Mouse (Mus musculus): Measurements from ENCODE around the gene Elavl3.

Elavl3 gene

DNA sequence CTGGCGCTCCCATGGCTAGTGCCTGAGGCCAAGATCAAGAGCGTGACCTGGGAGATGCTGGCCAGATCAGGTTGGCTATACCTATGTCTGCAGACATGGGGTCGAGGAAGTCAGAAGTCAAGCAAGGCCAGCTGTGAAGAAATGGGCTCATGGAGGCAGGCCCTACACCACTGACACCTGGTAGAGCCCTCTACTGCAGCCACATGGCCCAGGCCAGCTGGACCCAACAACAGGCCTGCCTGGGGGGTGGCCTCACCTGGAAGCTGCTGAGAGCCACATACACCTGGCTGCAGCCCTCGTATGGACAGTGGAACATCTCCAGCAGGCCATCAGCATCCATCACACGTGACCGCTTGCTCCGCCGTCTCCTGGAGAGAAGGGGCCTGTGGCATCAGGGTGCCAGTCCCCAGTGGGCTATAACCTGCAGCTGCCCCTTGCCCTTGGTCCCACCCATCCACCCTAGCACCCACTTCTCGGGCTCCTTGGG is 5.3 kb upstream of the Elavl3 start:
- no peak for DNase-seq

DNA sequence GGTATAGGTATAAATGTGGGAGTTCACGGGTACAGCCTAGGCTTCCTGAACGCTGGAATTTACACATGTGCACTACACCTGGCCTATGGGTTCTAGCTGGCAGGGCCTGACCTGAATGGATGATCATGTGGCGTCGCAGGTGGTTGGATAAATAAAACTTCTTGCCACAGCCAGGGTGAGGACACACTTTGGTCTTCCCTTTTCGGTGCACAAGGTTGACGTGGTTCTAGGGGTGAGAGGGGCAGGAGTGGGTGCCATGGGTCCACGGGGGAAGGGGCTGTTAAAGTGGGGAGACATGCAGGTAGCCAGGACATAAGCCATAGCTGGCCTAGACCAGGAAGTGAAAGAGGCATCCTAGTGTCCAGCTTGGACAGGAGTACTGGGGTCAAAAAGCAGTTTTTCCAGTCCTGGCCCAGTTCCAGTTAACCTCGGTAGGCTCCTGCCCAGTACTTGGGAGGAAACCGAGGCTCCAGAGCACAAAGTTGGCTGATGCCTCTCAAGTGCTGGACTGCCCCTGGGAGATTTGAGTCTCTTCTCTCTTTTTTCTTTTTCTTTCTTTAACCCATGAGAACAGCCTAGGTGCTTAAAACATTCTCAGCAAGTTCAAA is 4.6 kb upstream of the Elavl3 start:
- no peak for DNase-seq

DNA sequence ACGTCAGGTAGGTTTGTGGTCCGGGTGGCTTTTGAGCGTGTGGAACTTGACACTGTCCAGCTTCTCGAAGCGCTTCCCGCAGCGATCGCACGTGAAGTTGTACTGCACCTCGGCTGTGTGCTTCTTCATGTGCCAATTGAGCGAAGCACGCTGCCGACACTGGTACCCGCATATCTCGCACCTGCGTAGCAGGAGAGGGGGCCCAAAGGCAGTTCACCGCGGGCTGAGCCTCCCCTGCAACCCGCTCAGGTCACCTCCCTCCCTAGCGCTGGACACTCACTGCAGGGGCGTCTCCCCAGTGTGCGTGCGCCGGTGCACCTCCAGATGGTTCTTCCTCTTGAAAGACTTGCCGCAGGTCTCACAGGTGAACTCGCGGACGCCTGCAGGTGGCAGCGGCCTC is 3.9 kb upstream of the Elavl3 start:
- no peak for DNase-seq

DNA sequence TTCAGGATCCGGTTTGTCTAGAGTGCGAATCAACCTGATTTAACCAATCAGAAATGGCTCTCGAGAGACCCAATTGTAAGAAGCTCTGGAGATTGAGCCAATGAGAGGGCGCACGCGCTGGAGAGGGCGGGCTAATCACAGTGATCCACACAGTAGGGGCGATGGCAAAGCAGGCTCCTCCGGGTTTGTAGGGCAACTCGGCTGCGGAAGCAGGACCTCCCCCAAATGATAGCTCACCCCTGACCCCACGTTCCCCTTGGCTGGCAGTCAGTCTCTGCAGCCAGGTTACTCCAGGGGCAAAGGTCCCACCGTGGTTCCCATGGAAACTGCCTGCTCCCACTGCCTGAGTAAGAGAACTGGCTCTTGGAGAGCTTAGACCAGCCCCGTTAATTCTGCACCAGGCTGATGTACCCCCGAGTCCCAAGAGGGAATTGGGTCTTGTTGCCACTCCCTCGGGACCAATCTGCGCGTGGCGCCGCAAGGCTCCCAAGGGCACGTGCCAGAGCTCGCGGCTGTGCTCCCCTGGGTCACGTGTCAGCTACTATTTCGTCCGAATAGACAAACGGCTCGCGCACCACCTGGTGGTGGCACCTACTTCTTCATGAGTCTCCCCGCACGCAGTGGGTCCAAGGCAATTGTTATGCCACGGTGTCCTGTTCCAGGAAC is 2.7 kb upstream of the Elavl3 start:
- DNase-seq, result peak; percentile 71

DNA sequence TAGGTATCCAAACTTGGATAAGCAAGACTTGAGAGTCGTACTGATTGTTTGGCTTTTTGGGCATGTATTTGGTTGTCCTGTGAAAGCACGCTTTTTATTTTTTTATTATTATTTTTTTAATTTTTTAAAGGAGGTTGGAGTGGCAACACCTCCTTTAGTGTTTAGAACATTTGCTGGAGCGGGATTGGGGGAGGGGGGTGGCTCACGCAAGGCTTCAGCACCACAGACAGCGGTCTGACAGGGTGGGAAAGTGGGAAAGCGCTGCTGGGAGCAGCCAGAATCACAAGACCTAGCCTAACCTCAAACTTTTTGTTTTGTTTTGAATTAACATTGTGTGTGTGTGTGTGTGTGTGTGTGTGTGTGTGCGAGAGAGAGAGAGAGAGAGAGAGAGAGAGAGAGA is 1.8 kb upstream of the Elavl3 start:
- no peak for DNase-seq

DNA sequence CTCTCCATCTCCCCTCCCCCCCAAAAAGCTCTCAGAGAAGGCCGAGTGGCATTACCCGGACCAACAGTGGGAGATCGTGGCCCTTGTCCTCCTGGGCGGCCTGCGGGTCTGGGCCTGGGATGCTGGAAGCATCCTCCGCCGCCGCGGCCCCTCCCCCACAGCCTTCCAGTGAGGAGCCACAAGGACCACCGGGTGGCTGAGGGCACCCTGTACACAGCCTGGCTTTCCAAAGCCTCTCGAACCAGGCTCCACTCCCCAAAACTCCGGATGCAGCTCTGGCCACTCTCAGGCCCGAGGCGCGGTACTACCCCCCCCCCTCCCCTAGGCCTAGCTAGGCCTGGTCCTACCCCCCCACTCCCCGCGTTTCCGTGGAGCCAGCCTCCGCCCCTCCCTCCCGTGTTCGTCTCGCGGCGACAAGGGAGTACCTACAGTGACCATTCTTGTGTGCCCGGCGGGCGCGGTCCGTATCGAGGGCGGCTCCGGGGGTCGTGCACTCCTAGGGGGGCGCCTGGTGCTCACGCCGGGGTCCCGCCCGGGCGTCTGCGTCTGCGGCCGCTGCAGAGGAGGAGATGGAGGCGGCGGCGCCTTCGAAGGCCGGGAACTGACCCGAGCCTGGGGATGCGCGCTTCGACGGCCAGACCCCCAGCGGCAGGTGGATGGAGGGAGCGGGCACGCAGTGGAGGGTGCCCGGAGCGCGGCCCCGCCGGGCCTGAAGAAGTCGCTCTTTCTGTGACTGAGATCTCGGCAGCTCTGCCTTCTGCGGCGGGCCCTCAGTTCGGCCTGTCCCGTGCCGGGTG is 464 bp downstream of the Elavl3 start:
- no peak for DNase-seq

DNA sequence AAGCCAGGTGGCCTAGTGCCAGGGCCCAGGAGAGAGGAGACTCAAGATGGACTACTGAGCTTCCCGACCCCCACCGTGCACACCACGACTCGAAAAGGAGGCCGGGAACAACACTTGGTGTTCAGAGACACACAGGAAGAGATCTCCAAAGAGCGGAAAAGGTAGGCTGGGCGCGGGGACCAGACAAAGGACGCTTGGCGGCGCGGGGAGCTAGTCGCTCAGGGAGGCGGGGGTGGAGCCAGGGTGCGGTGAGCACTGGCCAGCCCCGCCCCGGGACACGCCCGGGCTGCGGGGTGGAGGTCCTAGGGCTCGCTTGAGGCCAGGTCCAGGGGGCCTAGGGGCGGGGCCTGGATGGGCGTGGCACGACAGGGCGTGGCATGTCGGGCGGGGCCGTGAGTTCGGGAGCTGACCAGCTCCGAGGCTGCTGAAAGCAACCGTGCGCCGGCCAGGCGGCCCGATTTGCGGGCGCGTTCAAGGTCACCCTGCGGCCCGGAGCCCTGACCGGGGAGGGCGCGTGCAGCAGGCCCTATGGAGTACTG is 1.4 kb downstream of the Elavl3 start:
- DNase-seq, result peak; percentile 32

DNA sequence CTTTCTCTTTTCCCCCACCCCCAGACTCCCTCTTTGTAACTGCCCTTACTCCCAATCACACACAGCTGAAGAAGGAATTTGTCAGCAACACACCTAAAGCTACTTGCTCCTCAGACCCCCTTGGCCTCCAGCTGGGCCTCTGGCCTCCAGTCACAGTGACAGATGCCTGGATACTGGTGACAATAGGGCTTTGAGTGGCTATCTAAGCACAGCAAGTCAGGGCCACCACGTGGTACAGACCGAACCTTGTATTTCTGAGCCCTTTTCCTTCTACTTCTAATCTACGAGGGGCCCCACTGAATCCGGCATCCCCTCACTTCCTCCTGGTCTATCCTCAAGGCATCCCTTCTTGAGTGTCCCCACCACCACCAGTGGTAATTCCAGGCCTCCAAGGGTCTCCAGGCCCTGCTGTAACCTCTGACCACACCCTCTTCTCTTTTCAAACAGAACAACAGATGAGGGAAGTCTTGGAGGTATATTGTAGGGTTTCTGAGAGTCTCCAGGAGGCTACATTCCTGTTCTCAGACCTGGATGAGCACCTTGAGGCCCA is 2.0 kb downstream of the Elavl3 start:
- DNase-seq, result no peak

DNA sequence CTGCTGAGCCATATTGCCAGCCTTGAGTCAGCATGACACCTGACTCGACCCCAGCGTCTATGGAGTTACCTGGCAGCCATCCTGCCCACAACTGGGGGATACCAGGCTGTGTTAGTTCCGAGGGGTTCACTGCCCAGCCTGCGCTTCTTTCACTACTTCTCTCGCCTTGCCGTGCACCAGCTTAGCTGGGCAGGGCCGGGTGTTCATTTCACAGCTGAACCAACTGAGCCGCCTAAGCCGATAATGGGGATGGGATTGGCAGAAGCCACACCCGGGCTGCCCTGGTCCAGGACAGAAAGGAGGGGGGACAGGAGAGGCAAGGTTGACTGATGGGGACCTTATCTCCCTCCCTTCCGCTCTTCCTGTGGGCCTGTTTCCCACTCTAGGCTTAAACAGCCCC is 2.5 kb downstream of the Elavl3 start:
- DNase-seq, result no peak

DNA sequence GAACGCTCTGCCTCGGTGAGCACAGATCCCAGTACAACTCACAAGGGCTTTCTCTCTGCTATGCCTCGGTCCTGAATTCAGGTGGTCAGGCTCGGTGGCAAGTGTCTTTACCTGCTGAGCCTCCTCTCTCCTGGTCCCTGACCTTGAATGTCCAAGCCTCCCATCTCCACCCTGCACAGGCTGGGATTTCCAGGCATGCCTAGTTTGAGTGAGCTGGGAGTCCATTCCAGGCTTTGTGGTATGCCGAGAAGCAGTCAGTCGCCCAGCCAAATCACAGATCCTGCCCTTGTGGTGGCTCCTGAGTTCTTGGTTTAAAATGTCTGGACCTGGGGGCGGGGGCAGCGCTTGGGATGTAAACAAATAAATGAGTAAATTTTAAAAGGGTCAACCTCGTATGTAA is 4.5 kb downstream of the Elavl3 start:
- DNase-seq, result no peak

DNA sequence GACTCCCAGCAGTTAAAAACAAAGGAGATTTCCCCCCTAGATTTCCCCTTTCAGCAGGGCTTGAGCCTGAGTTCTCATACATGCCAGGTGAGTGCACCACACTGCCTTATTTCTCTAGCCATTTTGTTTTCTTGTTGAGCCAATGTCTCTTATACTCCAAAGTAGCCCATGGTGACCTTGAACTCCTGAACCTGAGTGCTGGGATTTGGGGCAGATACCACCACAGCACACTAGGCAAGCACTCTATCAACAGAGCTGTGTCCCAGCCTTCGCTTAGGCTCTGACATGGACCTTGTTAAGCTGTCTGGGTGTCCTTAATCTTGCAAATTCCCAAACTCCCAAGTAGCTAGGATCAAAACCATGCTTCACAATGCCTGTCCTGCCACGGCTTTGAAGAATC is 10.0 kb downstream of the Elavl3 start:
- no peak for DNase-seq

DNA sequence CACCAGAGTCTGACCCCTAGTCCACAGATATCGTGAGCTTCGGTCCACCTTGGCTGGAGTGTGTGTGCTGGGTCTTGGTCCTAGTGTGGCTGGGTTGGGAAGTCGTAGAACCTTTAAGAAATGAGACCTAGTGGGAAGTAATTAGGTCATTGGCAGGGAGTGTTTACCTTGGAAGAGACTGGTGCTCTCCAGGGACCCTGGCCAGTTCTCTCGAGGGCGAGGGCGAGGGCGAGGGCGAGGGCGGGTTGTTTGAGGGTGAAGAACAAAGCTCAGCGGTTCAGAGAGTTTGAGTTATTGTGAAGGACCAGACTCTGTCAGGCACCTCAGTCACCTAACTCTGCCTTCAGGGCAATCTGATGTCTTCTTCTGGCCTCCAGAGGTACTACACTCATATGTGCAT is 14.0 kb downstream of the Elavl3 start:
- DNase-seq, result no peak

DNA sequence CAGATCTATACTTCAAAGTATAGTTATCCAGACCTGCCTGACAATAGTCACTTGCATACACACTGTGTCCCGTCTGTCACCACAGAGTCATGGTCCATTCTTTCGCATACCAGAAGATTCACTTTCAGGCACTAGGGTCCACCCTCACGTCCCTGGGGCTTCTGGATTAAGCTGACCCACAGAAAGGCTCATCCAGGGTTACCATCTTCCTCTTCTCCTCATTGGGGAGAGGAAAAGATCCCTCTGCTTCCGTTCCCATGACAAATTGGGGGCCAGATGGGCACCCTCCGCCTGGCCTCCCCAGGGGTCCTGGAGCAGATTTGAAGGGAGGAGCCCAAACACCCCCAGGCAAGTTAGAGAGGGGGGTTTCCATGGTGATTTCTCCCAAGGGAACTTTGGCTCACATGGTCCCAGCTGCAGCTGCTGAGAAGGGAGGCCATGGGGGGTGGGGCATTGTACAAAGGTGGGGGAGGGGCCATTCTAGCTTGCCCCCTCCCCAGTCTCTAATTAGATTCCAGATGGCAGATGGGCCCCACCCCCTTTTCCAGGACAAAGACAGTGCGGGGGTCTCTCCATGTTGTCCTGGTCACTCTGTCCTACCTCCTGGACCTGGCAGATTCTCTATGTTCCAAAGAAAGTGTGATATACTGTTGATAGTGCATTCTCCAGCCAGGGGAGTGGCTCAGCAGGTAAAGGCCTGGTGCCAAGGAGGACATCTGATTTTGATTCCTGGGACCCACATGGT is 16.4 kb downstream of the Elavl3 start:
- no peak for DNase-seq

DNA sequence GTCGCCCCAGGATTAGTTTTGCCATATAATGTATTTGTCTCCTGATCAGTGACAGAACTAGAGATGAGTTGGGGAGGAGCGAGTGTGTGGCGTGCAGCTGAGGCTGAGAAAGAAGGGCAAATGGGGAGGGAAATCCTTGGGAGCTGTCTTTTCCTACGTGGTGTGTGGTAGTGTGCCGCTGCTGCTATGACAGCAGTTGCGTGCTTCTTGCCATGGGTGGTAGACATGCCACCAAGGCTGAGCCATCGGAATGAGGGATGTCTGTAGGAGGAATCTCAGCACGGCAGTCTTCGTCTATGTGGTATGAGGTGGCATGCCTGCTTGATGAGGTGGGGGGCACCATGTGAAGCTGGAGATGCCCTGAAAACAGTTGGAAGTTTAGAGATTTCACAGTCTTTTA is 21.4 kb downstream of the Elavl3 start:
- DNase-seq, result no peak

DNA sequence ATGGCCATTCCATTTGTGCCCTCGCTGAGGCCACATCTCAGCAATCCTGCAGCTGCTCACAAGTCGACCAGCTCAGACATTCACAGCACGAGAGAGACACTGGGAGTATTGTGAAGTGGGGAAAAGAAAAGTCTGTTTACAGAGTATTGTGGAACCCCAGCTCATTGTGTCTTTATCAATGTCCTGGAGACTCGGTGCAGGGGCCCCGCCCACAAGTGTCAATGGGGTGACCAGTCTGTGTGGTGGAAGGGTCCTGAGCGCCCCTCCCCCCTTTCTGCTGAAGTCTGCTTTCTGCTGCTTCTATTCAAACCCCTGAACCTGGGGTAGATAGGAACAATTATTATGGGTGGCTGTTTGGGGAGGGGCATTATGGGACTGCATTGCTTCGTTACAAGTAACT is 23.4 kb downstream of the Elavl3 start:
- no peak for DNase-seq

DNA sequence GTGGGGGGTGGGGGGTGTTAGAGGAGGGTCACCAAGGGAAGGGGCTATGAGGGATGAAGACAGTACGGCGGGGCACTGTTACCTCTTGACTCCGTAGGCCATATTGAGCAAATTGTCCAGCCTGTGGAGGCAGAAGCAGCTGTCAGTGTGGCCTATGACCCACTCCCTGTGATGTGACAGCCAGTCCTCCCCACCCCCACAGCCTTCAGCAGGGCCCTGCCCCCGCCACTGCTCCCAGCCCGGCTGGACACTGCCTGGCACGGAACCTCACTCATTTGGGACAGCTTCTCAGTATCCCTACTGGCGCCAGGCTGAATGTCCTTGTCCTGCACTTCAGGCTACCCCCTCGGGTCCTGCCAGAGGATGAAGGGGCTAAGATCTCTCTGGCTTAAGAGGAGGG is 27.2 kb downstream of the Elavl3 start:
- DNase-seq, result peak; percentile 29

DNA sequence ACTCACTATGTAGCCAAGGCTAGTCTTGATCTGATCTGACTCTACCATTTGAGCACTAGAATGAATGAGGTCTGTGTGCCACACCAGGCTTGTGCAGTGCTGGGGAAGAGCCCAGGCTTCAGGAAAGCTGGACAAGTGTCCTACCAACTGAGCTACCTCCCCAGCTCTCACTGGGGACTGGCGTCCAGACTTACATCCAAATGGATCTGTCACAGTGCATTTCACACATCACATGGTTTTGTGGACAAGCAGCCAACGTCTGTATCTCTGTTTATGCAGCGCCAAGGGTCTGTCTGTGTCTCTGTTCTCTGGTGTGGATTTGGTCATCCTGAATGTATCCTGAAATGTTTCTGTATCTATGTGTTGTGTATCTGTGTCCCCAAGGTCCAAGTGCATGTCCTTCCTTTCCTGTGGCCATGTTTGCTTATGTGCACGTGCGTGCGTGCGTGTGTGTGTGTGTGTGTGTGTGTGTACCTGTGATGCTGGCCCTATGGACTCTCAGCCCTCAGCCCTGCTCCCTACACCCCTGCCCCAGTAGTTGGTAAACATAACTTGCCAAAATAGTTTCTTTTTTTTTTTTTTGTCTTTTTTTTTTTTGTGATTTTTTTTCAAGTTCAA is 34.5 kb downstream of the Elavl3 start:
- DNase-seq, result no peak

DNA sequence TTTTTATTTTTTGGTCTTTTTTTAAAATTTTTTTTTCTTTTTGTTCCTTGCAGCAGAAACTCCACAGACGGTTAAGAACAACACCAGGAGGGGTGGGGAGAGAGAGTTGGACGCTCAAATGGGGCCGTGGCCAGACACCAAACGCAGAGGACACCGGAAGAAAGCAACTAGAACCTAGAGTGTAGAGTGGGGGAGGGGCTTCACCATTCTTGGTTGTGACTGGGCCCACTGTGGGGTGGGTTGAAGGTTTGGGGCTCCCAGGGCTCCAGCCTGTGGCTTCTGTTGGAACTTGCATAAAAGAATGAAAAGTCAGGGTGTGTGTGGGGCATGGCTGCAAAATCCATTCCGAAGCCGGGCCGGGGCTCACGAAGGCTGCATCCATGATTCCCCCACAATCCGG is 35.6 kb downstream of the Elavl3 start:
- DNase-seq, result no peak

DNA sequence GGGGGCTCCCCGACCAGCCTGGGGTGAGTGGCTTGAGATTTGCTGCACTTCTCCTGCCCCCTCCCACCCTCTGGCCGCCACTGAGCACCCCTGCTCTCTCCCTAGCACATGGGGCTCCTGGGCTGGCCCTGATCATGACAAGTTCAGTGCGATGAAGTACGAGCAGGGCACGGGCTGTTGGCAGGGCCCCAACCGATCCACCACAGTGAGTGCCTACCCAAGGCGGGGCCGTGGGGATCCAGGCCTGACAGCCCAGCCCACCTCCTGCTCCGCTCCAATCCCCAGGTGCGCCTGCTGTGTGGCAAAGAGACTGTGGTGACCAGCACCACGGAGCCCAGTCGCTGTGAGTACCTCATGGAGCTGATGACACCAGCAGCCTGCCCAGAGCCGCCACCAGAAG is 39.1 kb downstream of the Elavl3 start:
- no peak for DNase-seq

DNA sequence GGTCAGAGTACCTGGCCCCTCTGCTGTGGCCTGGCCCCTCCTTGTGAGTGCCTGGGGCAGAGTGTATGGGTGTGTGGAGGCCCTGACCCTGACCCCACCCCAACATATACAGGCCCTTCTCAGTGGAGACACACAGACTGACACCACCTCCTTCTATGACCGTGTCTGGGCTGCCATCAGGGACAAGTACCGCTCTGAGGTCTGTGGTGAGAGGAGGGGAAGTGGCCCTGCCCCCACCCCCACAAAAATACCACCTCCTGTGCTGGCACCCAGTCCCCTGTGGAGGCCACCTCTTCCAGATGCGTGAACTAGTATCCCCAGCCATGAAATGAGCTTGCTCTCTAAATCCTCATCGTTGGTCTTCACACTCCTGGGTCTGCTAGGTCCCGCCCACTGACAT is 40.8 kb downstream of the Elavl3 start:
- no peak for DNase-seq

DNA sequence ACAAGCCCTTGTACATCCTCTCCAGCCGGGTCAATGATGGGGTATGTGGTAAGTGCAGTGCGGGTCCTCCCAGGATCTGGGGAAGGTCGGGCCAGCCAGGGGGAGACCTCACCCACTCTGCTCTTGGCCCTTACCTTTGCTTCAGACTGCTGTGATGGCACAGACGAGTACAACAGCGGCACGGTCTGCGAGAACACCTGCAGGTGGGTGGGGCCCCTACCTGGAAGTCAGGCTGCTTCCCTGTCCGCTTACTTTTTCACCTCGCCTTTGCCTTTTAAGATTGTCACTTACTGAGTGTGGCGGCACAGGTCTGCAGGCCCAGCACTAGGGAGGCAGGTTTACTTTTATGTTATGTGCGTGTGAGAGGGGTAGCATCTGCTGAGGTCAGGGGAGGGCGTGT is 47.3 kb downstream of the Elavl3 start:
- no peak for DNase-seq

DNA sequence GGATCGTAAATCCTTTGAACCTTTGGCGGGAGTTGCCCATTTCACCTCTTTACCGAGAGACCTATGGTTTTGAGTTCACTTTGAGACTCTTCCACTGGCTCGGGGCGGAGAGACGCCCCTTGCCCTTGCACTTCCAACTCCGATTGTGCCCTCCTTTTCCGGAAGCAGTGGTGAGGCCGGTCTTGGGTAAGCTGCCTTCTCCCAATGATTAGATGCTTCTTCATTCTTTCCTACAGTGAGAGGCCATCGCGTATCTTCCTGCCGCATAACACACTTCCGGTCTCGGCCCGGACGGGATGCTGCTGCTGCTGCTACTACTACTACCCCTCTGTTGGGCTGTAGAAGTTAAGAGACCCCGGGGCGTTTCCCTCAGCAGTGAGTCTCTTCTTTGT is 48.7 kb downstream of the Elavl3 start:
- DNase-seq, result peak; percentile 14
